Mouse (Mus musculus): ENCODE results near the gene Ywhag.

DNA sequence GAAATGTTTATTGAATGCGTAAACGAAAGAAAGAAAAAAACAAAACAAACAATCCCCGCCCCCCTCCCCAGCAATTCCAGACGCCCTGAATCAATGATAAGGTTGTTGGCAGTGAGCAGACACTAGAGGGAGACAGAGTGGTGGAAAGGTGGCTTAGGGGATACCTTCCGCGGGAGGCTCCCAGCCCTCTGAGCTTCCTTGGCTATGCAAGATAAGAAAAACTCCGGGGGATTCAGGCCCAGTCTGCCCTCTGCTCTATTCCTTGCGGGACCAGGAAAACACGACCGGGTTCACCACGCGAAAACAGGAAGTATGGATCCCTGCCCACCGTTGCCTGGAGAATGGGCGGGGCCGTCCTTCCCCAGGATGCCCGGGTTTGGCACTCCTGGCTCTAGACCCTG lies 56.6 kb downstream of the Ywhag start:
- TF ChIP-seq POLR2A (IDR thresholded peaks at IDR 0.05; ENCODE audit: insufficient read depth, low read depth, low read length): peak; percentile 47; the same call in 1 of the 2 replicates
- 0 out of 2 replicates have a peak, but pooled peaks have one; percentile 9 for TF ChIP-seq EP300 (IDR thresholded peaks at IDR 0.05; ENCODE audit: insufficient read depth, low read depth, low read length)
- TF ChIP-seq CTCF (IDR thresholded peaks at IDR 0.05): peak; percentile 75

Measured in heart, adult 2 months (tissue).